Mouse (Mus musculus): ENCODE data around the gene Eif3m. TPM values are rescaled to one million over a fixed set of nuclear protein-coding genes. Genes with fewer than 3 reads are reported as not detected.
"Not testable (repeated sequence)": the region's sequence is repeated elsewhere in the genome, so short reads cannot be mapped to it uniquely, and the experiment has no call there.

Eif3m gene
- polyA plus RNA-seq, 1 experiment from 2014 or later: 284 TPM

DNA sequence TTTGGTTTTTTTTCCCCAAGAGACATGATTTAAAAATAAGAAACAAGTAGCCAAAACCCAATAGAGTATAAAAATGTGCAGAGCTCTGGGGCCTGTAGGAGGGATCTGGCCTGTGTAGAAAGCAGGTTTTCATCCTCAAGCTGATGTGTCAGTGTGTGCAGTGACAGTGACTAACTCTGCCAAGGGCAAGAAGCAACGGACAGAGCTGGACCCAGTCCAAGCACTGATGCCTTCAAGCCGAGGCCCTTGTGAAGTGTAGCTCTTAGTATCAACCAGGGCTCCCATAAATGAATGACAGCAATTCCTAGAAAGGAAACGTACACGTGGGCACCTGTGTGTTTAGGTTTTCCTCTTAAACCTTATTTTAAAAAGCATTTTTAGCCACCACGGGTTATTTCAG, 11.9 kb upstream of the Eif3m start:
- Histone ChIP-seq H3K27ac (no peak overlapping the region), H3K36me3 (no peaks in the 10 kb centered on the region), H3K4me1 (replicated peaks) (no peaks in the 10 kb centered on the region), H3K9me3 (no peaks in the 10 kb centered on the region), H3K4me3 (no peak overlapping the region), H3K27me3 (ENCODE audit: insufficient read depth, poor library complexity, severe bottlenecking) (no peaks in the 10 kb centered on the region)
- 78% methylated on average over 5 of the region's 5 CpGs for WGBS
- DNase-seq (ENCODE audit: low spot score): no peak

DNA sequence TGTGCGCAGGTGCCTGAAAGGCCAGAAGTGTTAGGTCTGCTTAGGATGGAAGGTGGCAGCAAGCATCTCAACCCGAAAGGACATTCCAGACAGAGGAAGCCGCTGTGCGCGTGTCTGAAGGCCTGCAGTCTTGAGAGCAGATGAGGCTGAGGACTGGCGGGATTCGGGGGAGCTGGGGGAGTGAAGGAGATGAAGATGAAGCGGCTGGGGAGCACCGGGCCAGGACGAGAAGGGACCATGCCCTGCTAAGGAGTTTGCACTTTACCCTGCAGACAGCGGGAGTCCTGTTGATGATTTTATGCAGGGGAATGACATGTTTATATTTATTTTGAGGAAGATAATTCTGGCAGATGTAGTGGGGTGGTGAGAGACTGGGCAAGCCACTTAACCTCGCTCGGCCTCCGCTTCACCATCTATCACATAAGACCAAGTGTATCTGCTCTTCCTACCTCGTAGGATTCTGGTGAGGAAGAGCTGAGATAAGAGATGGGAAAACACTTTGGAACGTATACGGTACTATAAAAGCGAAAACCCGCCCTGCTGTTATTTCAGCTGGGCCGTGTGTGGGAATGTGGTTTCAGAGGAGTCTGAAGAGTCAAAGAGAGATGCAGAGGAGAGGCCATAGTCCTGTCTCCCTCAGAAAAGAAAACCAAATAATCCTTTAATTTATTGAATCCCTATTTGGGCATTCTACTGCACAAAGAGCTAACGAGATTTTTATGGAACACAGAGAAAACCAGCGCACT, 10.2 kb upstream of the Eif3m start:
- DNase-seq (ENCODE audit: low spot score): no peak
- H3K36me3 ChIP-seq: no peaks in the 10 kb centered on the region
- H3K4me1 ChIP-seq (replicated peaks): no peaks in the 10 kb centered on the region
- no peaks in the 10 kb centered on the region for H3K9me3 ChIP-seq
- H3K4me3 ChIP-seq: no peak overlapping the region
- H3K27ac ChIP-seq: no peak overlapping the region
- 79% methylated on average over 22 of the region's 22 CpGs for WGBS
- no peaks in the 10 kb centered on the region for H3K27me3 ChIP-seq (ENCODE audit: insufficient read depth, poor library complexity, severe bottlenecking)

DNA sequence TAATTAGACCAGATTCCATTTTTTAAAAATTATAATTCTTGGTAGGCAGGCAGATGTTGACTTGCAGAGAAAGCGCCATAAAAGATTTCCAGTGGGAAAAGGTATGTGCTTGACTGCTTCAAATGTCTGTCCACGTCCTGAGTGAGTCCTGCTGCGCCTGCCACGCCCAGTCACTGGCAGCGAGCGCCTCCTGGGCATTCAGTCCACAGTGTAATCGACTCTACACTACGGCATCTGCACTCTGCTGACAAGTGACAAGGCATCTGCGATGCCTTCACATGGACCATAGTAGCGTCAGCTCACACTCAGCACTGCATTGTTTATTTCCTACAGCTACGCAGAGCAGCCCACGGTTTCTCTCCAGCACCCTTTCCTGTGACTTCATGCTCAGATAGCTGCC, 8.7 kb upstream of the Eif3m start:
- not testable (repeated sequence) for H3K4me3 ChIP-seq; DNase-seq (ENCODE audit: low spot score); H3K4me1 ChIP-seq (replicated peaks); H3K9me3 ChIP-seq; H3K27me3 ChIP-seq (ENCODE audit: insufficient read depth, poor library complexity, severe bottlenecking); H3K36me3 ChIP-seq; H3K27ac ChIP-seq
- WGBS: 80% methylated on average over 12 of the region's 12 CpGs

DNA sequence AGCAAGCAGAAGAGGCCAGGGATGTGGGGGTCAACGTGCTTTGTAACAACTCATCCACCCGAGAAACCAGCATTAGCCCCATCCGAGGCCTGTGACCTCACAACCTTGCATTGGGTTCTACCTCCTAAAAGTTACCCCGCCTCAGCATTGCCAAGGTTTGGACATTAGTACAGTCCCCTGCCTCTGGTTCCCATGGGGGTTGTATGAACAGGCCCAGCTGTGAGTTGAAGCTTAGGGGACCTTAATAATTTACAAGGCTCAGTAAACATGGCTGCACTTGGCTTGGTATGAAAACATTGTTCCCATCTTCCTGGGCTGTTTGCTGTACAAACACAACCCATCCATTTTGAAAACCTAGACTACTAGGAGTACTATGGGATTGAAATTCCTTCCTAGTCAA, 6.9 kb upstream of the Eif3m start:
- Histone ChIP-seq H3K4me1 (replicated peaks) (no peaks in the 10 kb centered on the region), H3K4me3 (no peak overlapping the region), H3K36me3 (no peaks in the 10 kb centered on the region), H3K27me3 (ENCODE audit: insufficient read depth, poor library complexity, severe bottlenecking) (no peaks in the 10 kb centered on the region), H3K9me3 (no peaks in the 10 kb centered on the region), H3K27ac (no peak overlapping the region)
- 84% methylated on average over 4 of the region's 4 CpGs for WGBS
- no peak for DNase-seq (ENCODE audit: low spot score)

DNA sequence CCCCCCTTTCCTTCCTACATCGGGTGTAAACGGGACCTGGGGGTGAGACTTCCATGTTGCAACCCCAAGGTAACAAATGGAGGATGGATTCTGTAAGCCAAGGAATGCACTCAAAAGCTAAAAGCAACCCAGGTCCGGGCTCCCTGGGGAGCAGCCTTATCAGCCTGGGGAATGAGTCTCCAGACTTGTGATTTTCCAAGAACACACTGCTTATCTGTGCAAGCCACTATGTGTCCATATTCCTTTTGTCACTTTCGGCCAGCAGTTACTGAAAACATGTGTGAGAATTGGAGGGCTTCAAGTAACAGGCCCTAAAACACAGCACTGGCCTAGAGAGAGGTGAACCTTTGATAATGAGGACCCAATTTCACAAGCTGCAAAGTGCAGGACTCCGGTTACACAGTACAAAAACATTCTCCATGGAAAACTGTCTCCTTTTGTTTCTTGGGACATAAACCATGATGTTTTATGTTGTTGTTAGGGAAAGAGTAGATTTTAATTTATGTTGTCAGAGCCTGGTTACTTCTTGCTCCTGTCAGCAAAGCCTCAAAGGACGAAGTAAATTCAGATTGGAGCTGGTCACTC, 6.2 kb upstream of the Eif3m start:
- 82% methylated on average over 6 of the region's 6 CpGs for WGBS

DNA sequence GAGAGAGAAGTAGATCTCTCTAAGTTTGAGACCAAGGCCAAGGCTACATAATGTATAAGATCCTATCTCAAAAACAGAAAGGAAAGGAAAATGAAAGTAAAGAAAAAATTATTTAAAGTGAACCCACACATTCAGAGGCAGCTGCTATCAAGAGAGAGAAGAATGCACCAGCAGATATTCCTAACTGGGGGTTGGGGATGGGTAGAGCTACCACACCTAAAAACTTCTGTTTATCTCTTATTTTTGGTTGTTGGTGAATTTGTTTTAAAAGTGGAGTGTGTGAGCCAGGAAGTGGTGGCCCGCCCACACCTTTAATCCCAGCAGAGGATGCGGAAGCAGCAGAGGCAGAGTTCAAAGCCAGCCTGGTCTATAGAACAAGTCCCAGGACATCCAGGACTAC, 5.0 kb upstream of the Eif3m start:
- Histone ChIP-seq H3K9me3 (no peaks in the 10 kb centered on the region), H3K27ac (no peak overlapping the region), H3K4me3 (no peak overlapping the region), H3K36me3 (no peaks in the 10 kb centered on the region), H3K27me3 (ENCODE audit: insufficient read depth, poor library complexity, severe bottlenecking) (no peaks in the 10 kb centered on the region), H3K4me1 (replicated peaks) (peaks cover 11% of the 10 kb centered on the region)
- WGBS: 87% methylated on average over 2 of the region's 2 CpGs
- no peak for DNase-seq (ENCODE audit: low spot score)

More for the DNA sequence above, 6.2 kb upstream of the Eif3m start:
- no peaks in the 10 kb centered on the region for H3K9me3 ChIP-seq
- no peaks in the 10 kb centered on the region for H3K4me1 ChIP-seq (replicated peaks)
- H3K27ac ChIP-seq: no peak overlapping the region
- H3K4me3 ChIP-seq: no peak overlapping the region
- DNase-seq (ENCODE audit: low spot score): no peak
- no peaks in the 10 kb centered on the region for H3K27me3 ChIP-seq (ENCODE audit: insufficient read depth, poor library complexity, severe bottlenecking)
- H3K36me3 ChIP-seq: no peaks in the 10 kb centered on the region

DNA sequence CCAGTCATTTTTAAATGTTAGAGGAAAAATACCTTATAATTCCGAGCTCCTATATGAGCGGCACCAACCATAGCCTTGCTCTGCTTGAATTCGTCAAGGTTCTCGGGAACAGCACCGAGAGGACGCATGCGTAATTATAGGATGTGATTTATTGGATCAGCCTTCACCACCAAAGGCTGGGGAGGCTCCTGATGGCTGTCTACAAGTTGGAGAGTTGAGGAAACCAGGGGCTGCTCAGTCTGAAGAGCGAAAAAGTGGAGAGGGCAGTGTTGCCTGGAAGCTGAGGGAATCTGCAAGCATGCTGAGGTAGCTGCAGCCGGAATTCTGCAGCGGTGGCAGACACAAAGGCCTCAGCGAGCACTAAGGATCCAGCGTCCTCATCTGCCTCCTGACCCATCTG, 4.4 kb upstream of the Eif3m start:
- WGBS: 80% methylated on average over 12 of the region's 12 CpGs
- peaks cover 11% of the 10 kb centered on the region for H3K4me1 ChIP-seq (replicated peaks)
- H3K36me3 ChIP-seq: no peaks in the 10 kb centered on the region
- no peak overlapping the region for H3K4me3 ChIP-seq
- no peak overlapping the region for H3K27ac ChIP-seq
- no peaks in the 10 kb centered on the region for H3K27me3 ChIP-seq (ENCODE audit: insufficient read depth, poor library complexity, severe bottlenecking)
- no peak for DNase-seq (ENCODE audit: low spot score)
- H3K9me3 ChIP-seq: no peaks in the 10 kb centered on the region

DNA sequence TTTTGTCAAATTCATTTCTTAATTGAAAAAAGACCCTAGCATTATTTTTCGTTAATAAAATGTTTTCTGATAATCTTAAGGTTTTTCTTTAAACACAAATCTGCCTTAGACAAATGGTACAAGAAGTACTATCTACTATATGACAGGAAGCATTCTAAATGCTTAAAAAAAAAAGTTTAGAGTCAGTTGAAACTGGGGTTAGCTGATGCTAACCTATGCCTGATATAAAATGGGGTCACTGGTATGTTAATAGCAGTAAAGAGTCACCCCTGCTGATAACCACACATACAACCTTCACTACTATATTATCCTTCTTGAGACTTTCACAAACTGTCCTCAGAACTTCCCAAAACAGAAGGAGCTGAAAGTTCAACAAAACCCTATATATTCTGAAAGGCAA, 2.6 kb upstream of the Eif3m start:
- no peak for DNase-seq (ENCODE audit: low spot score)
- Histone ChIP-seq H3K27me3 (ENCODE audit: insufficient read depth, poor library complexity, severe bottlenecking) (no peaks in the 10 kb centered on the region), H3K27ac (no peak overlapping the region), H3K4me1 (replicated peaks) (peaks cover 22% of the 10 kb centered on the region), H3K36me3 (no peaks in the 10 kb centered on the region), H3K4me3 (no peak overlapping the region), H3K9me3 (no peaks in the 10 kb centered on the region)
- 90% methylated on average over 1 of the region's 1 CpGs for WGBS

DNA sequence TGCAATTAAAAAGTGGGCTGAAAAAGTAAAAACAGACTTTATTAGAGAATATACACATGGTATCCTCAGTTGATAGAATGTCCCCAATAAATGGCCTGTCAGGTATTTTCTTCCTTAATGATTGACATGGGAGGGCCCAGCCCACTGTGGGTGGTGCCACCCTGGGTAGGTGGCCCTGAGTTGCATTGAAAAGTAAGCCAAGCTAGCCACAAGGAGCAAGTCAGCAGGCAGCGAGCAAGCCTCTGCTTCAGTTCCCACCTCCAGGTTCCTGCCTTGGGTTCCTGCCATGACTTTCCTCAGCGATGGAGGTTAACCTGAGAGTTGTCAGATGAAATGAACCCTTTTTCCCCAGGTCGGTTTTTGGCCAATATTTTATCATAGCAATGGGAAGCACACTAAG, 922 bp upstream of the Eif3m start:
- DNase-seq (ENCODE audit: low spot score): no peak
- no peaks in the 10 kb centered on the region for H3K27me3 ChIP-seq (ENCODE audit: insufficient read depth, poor library complexity, severe bottlenecking)
- H3K4me1 ChIP-seq (replicated peaks): peaks cover 22% of the 10 kb centered on the region
- WGBS: 79% methylated on average over 3 of the region's 3 CpGs
- H3K27ac ChIP-seq: no peak overlapping the region
- H3K36me3 ChIP-seq: peaks cover 13% of the 10 kb centered on the region
- H3K9me3 ChIP-seq: no peaks in the 10 kb centered on the region
- H3K4me3 ChIP-seq: peak overlapping the region; percentile 97

DNA sequence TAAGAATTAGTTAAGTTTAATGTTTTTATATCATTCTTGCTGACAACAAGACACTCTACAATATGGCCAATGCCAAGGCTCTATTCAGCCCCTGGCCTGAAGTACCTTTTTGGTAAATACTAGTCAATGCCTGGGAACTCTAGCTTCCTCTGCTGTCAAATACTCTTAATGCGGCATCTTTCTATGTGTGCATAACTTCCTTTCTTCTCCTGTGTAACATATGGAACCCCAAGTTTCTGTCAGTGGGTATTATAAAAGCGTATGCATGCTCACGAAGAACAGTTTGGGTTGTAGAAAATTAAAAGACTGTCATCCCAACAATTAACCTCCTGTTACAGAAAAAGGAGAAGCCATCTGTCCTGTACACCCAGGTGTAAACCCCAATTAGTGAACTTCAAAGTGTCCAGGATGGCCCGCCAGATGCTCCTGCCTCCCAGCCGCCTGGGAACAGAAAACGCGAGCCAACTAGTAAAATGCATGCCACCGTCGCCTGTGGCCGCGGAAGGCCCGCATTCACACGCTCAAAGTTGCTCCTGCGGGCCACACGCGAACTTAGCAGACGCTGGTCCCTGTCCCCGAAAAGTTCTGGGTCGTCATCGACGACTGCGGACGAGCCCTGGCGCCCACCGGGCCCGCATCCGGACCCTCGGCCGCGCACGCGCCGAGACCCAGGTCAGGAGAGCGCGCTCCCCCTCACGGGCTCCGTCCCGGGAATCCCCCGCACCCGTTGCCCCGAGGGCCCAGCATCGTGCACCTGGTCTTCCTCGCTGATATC, 501 bp downstream of the Eif3m start:
- under 1% methylated on average over 43 of the region's 43 CpGs for WGBS
- H3K4me1 ChIP-seq (replicated peaks): peaks cover 22% of the 10 kb centered on the region
- DNase-seq (ENCODE audit: low spot score): no peak
- H3K27me3 ChIP-seq (ENCODE audit: insufficient read depth, poor library complexity, severe bottlenecking): no peaks in the 10 kb centered on the region
- peaks cover 27% of the 10 kb centered on the region for H3K36me3 ChIP-seq
- H3K27ac ChIP-seq: peak overlapping the region; percentile 95
- no peaks in the 10 kb centered on the region for H3K9me3 ChIP-seq
- H3K4me3 ChIP-seq: peak overlapping the region; percentile 97

DNA sequence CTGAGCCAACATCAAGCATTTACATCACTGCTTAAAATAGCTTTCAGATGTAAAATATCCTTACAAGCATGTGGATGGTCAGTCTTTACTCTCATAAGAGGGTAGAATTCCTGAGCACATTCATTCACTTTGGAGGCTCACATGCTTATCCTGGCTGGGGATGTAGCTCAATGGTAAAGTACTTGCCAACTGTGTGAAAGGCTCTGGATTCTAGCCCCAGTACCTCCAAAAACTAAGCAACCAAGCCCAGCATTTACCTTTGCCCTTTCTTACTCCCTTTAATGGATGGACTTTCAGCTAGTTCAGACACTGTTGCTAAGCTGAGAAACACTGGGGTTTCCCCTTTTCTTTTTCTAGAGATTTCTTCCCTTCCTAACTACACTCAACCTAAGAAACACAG, 9.6 kb downstream of the Eif3m start:
- Histone ChIP-seq H3K27me3 (ENCODE audit: insufficient read depth, poor library complexity, severe bottlenecking) (no peaks in the 10 kb centered on the region), H3K27ac (no peak overlapping the region), H3K9me3 (no peaks in the 10 kb centered on the region), H3K36me3 (peaks cover 99% of the 10 kb centered on the region), H3K4me3 (no peak overlapping the region), H3K4me1 (replicated peaks) (no peaks in the 10 kb centered on the region)
- no peak for DNase-seq (ENCODE audit: low spot score)

DNA sequence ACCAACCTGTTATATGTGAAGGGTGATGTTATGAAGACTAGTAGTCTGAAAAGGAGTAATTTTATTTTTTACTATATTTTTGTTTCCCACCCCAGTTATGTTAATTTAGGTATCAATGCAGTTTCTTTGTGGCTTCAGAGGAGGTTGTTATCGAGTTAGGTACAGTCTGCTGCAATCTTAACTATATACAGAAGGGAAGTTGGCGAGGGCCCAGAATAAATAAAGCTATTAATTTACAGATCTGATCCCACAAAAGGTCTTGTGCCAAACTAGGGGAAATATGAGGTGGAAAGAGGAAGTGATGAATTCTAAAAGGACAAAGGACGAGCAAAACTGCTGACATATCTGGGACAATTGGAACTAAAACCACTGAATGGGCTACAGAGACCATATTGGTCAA, 20.7 kb downstream of the Eif3m start:
- Histone ChIP-seq H3K9me3 (no peaks in the 10 kb centered on the region), H3K4me3 (no peak overlapping the region), H3K4me1 (replicated peaks) (no peaks in the 10 kb centered on the region), H3K27me3 (ENCODE audit: insufficient read depth, poor library complexity, severe bottlenecking) (no peaks in the 10 kb centered on the region), H3K36me3 (peaks cover 39% of the 10 kb centered on the region), H3K27ac (no peak overlapping the region)
- WGBS: 95% methylated on average over 3 of the region's 3 CpGs
- no peak for DNase-seq (ENCODE audit: low spot score)

DNA sequence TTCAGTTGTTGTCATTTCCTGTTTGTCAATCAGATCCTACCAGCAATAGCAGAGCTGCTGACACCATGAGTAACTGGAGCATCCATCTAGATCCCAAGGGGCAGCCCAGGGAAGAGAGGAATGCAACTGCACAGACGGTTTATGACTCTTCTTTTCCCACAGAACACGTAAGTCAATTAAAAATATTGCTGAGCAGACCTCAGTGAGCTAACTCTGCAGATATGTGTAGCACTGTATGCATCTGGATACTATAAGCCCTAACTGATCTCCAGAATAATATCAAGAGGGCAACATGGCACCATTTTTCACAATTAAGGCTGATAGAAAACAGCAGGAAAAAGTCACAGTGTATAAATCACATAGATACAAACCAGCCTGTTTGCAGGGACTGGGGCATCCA, 22.4 kb downstream of the Eif3m start:
- Histone ChIP-seq H3K36me3 (peaks cover 31% of the 10 kb centered on the region), H3K4me3 (no peak overlapping the region), H3K27ac (no peak overlapping the region), H3K4me1 (replicated peaks) (no peaks in the 10 kb centered on the region), H3K27me3 (ENCODE audit: insufficient read depth, poor library complexity, severe bottlenecking) (no peaks in the 10 kb centered on the region), H3K9me3 (no peaks in the 10 kb centered on the region)
- WGBS: 70% methylated on average over 2 of the region's 2 CpGs
- DNase-seq (ENCODE audit: low spot score): no peak
